Mouse (Mus musculus) lung, postnatal 0 days (tissue): ENCODE results near the gene Soga1.

ENCODE experiments used
- CTCF ChIP-seq: IDR thresholded peaks from 2 replicates; pipeline ENCODE4 v1.5.1; 2016; ENCODE audit warnings: antibody characterized with exemption, mild to moderate bottlenecking
- EP300 ChIP-seq: IDR thresholded peaks from 2 replicates; pipeline ENCODE4 v1.6.1; 2016; ENCODE audit warnings: antibody characterized with exemption, mild to moderate bottlenecking, control low read depth

DNA sequence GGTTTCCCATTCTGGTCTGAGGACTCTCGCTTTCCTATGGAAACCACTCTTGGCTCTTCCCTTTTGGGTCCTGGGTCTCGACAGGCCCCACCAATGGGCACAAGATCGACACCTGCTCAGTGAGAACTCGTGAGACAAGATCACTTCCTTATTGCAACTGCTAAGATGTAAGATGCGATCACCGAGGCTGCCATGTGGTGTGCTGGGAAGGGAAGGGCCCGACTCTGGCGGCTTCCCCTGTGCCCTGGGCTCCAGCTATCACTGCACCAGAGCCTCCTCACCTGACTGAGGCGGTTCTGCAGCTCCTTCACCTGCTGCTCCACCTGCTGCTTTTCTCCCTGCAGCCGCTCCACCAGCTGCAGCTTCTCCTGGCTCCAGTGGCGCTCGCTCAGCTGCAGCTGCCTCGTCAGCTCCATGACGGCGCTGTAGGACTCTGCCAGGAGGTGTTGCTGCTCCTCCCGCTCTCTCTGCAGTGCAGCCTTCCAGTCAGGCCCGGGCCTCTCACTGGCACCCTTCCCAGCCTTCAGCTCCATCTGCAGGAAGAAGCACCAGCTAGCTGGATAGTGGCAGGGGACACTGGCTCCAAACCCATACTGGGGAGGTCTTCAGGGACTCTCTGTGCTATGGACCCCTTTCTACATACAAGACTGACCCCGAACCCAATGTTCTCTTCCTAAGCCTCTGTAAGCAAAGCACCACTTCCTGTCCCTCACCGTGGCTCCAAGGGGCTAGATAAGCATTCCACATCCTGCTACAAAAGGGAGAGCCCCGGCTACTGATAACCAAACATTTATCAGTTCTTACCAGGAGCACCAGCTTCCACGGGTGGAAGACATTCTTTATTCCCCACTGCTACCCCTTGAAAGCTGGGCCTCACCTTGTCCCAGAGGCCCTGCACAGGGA, 51.7 kb downstream of the Soga1 start:
- TF ChIP-seq EP300 = no peak
- TF ChIP-seq CTCF = no peak
